Mouse (Mus musculus): ENCODE results near the gene Gm4871.

GRCm38 (mm10) chr5:144984839-144985238 is 47.7 kb downstream of the Gm4871 start:
- no peak for TF ChIP-seq CTCF (IDR thresholded peaks at IDR 0.05; ENCODE audit: borderline replicate concordance, insufficient read depth, low read length)
- TF ChIP-seq POLR2A (IDR thresholded peaks at IDR 0.05; ENCODE audit: low read depth, low read length): no peak

Data from embryonic fibroblast, embryonic 13.5 days (primary cell).